Mouse (Mus musculus) forebrain, embryonic 11.5 days (tissue): Measurements from ENCODE around the gene Gm20388. TPM values are rescaled to one million over a fixed set of nuclear protein-coding genes. Genes with fewer than 3 reads are reported as not detected.
A peak's percentile ranks its signal among the peaks of the same experiment; 100 is the strongest.

ENCODE experiments used
- ATAC-seq: fragments of 200-750 bp; cut with Nextera tagmentation; replicated peaks from 2 replicates; pipeline ENCODE4 v1.8.0; 2017; ENCODE audit warnings: moderate TSS enrichment; ENCODE audit not compliant: low FRiP score
- DNase-seq: peaks from one replicate; pipeline ENCODE4 v3.0.0-alpha.2; 2017; ENCODE audit warnings: low spot score
- H3K27ac ChIP-seq: fragments of 300-500 bp; sonication (generic); 2 replicates; pipeline ENCODE4 v1.5.1; 2014; ENCODE audit warnings: low read depth, low read length
- H3K27me3 ChIP-seq: fragments of 300-500 bp; sonication (generic); 2 replicates; pipeline ENCODE4 v1.6.1; 2014; ENCODE audit warnings: mild to moderate bottlenecking, low read length, mixed read lengths; ENCODE audit not compliant: control insufficient read depth, insufficient read depth
- H3K36me3 ChIP-seq: fragments of 300-500 bp; sonication (generic); 2 replicates; pipeline ENCODE4 v1.6.1; 2014; ENCODE audit warnings: mild to moderate bottlenecking, low read length, moderate library complexity, mixed read lengths; ENCODE audit not compliant: control insufficient read depth, insufficient read depth
- H3K4me1 ChIP-seq: fragments of 300-500 bp; sonication (generic); replicated peaks from 2 replicates; pipeline ENCODE4 v1.6.1; 2014; ENCODE audit warnings: low read length, mixed read lengths; ENCODE audit not compliant: control insufficient read depth, insufficient read depth
- H3K4me2 ChIP-seq: fragments of 300-500 bp; sonication (generic); 2 replicates; pipeline ENCODE4 v1.6.1; 2014; ENCODE audit warnings: low read depth, mild to moderate bottlenecking, low read length, moderate library complexity, mixed read lengths; ENCODE audit not compliant: severe bottlenecking
- H3K4me3 ChIP-seq: fragments of 300-500 bp; sonication (generic); 2 replicates; pipeline ENCODE4 v1.5.1; 2014; ENCODE audit warnings: low read depth, low read length
- H3K9ac ChIP-seq: fragments of 300-500 bp; sonication (generic); 2 replicates; pipeline ENCODE4 v1.6.1; 2014; ENCODE audit warnings: low read length
- H3K9me3 ChIP-seq: fragments of 300-500 bp; sonication (generic); 2 replicates; pipeline ENCODE4 v1.6.1; 2016; ENCODE audit warnings: low read length, mixed read lengths; ENCODE audit not compliant: control insufficient read depth
- WGBS: fragments of 180-500 bp; shearing (Covaris S2); extraction: QIAGEN DNeasy Blood & Tissue Kit; methylation state at CpG from one replicate; pipeline ENCODE4 v1.1.7; 2014; 5-methylcytosine and 5-hydroxymethylcytosine counted together
- polyA plus RNA-seq: library from polyadenylated mRNA; unstranded; fragments of >200 nt; fragmentation: Nextera tagmentation; extraction: Ambion mirVana; gene quantifications from 2 replicates; pipeline ENCODE4 v1.2.1, GENCODE M21; 2014

Gene Gm20388
- polyA plus RNA-seq, 1 experiment from 2014 or later, result not detected

- no peak overlapping the region for H3K27ac ChIP-seq
- ATAC-seq (no peak), DNase-seq (no peak)
- 96% methylated on average over 5 of the region's 5 CpGs for WGBS
- H3K27me3 ChIP-seq, result no peaks in the 10 kb centered on the region
- no peak overlapping the region for H3K4me2 ChIP-seq
- no peak overlapping the region for H3K4me3 ChIP-seq
- H3K9me3 ChIP-seq, result no peaks in the 10 kb centered on the region
- no peaks in the 10 kb centered on the region for H3K4me1 ChIP-seq
- H3K36me3 ChIP-seq, result no peaks in the 10 kb centered on the region
- no peak overlapping the region for H3K9ac ChIP-seq
Measured at GRCm38 (mm10) chr8:124202895-124203294, 4292.3 kb downstream of the Gm20388 start.

GRCm38 (mm10) chr8:124204001-124204601 is 4293.5 kb downstream of the Gm20388 start:
- peak; percentile 33; the same call in 1 of the 2 replicates for ATAC-seq
- no peaks in the 10 kb centered on the region for H3K36me3 ChIP-seq
- no peaks in the 10 kb centered on the region for H3K9me3 ChIP-seq
- H3K27me3 ChIP-seq, result no peaks in the 10 kb centered on the region
- H3K4me3 ChIP-seq, result no peak overlapping the region
- H3K4me2 ChIP-seq, result no peak overlapping the region
- H3K27ac ChIP-seq, result no peak overlapping the region
- H3K4me1 ChIP-seq, result no peaks in the 10 kb centered on the region
- no peak overlapping the region for H3K9ac ChIP-seq
- DNase-seq, result no peak
- WGBS, result 73% methylated on average over 13 of the region's 13 CpGs

GRCm38 (mm10) chr8:124212148-124212547 is 4301.5 kb downstream of the Gm20388 start:
- H3K4me1 ChIP-seq, result no peaks in the 10 kb centered on the region
- H3K9ac ChIP-seq, result no peak overlapping the region
- H3K9me3 ChIP-seq, result no peaks in the 10 kb centered on the region
- no peak for DNase-seq
- no peak overlapping the region for H3K27ac ChIP-seq
- 87% methylated on average over 2 of the region's 2 CpGs for WGBS
- no peak overlapping the region for H3K4me3 ChIP-seq
- no peak overlapping the region for H3K4me2 ChIP-seq
- no peaks in the 10 kb centered on the region for H3K27me3 ChIP-seq
- no peak for ATAC-seq
- no peaks in the 10 kb centered on the region for H3K36me3 ChIP-seq

GRCm38 (mm10) chr8:124216951-124217350 is 4306.3 kb downstream of the Gm20388 start:
- no peaks in the 10 kb centered on the region for H3K9me3 ChIP-seq
- H3K36me3 ChIP-seq, result no peaks in the 10 kb centered on the region
- no peak overlapping the region for H3K9ac ChIP-seq
- no peak overlapping the region for H3K4me2 ChIP-seq
- H3K27ac ChIP-seq, result no peak overlapping the region
- no peaks in the 10 kb centered on the region for H3K27me3 ChIP-seq
- no peaks in the 10 kb centered on the region for H3K4me1 ChIP-seq
- H3K4me3 ChIP-seq, result no peak overlapping the region
- ATAC-seq (no peak), DNase-seq (no peak)

GRCm38 (mm10) chr8:124229883-124230282 is 4319.2 kb downstream of the Gm20388 start:
- Histone ChIP-seq H3K9me3 (no peaks in the 10 kb centered on the region), H3K27ac (no peak overlapping the region), H3K4me1 (peaks cover 15% of the 10 kb centered on the region; the same call in 1 of the 2 replicates), H3K9ac (no peak overlapping the region), H3K36me3 (no peaks in the 10 kb centered on the region), H3K27me3 (no peaks in the 10 kb centered on the region), H3K4me2 (no peak overlapping the region), H3K4me3 (no peak overlapping the region)
- no peak for ATAC-seq
- WGBS, result 79% methylated on average over 2 of the region's 2 CpGs
- DNase-seq, result no peak

- Histone ChIP-seq H3K4me1 (peaks cover 15% of the 10 kb centered on the region; the same call in 1 of the 2 replicates), H3K4me2 (peak overlapping the region; percentile 99; the same call in 1 of the 2 replicates), H3K9ac (no peak overlapping the region), H3K36me3 (no peaks in the 10 kb centered on the region), H3K27me3 (no peaks in the 10 kb centered on the region), H3K27ac (no peak overlapping the region), H3K9me3 (no peaks in the 10 kb centered on the region), H3K4me3 (peak overlapping the region; percentile 94)
- DNase-seq, result no peak
- 53% methylated on average over 8 of the region's 8 CpGs for WGBS
- peak; percentile 60 for ATAC-seq
Measured at GRCm38 (mm10) chr8:124230496-124231175, 4320.0 kb downstream of the Gm20388 start.

GRCm38 (mm10) chr8:124231176-124231484 is 4320.5 kb downstream of the Gm20388 start, which contains the start of gene Galnt2:
TSS of gene Galnt2 (plus strand) at chr8:124231391.
- H3K4me2 ChIP-seq, result peak within 1 kb of the TSS; percentile 99
- H3K4me1 ChIP-seq, result peaks cover 15% of the 10 kb centered on the region; the same call in 1 of the 2 replicates
- peak; percentile 87 for ATAC-seq
- H3K9ac ChIP-seq, result peak within 1 kb of the TSS; percentile 85
- H3K4me3 ChIP-seq, result peak within 1 kb of the TSS; percentile 94
- H3K9me3 ChIP-seq, result no peaks in the 10 kb centered on the region
- H3K27me3 ChIP-seq, result no peaks in the 10 kb centered on the region
- peak within 1 kb of the TSS; percentile 57; the same call in 1 of the 2 replicates for H3K27ac ChIP-seq
- H3K36me3 ChIP-seq, result no peaks in the 10 kb centered on the region
- DNase-seq, result peak; percentile 94
- under 1% methylated on average over 52 of the region's 53 CpGs for WGBS

- H3K36me3 ChIP-seq, result no peaks in the 10 kb centered on the region
- H3K4me2 ChIP-seq, result peak overlapping the region; percentile 99
- DNase-seq (peak; percentile 82), ATAC-seq (peak; percentile 81)
- H3K27ac ChIP-seq, result peak overlapping the region; percentile 57; the same call in 1 of the 2 replicates
- peak overlapping the region; percentile 85 for H3K9ac ChIP-seq
- under 1% methylated on average over 80 of the region's 83 CpGs for WGBS
- no peaks in the 10 kb centered on the region for H3K9me3 ChIP-seq
- H3K4me3 ChIP-seq, result peak overlapping the region; percentile 94
- peaks cover 15% of the 10 kb centered on the region; the same call in 1 of the 2 replicates for H3K4me1 ChIP-seq
- H3K27me3 ChIP-seq, result no peaks in the 10 kb centered on the region
Measured at GRCm38 (mm10) chr8:124231485-124232279, 4321.0 kb downstream of the Gm20388 start.
